Mouse (Mus musculus) CH12.LX (cell line): ENCODE measurements around the gene Atp8b4. TPM values are rescaled to one million over a fixed set of nuclear protein-coding genes. Genes with fewer than 3 reads are reported as not detected.

ENCODE experiments used
- DNase-seq: peaks from one replicate; pipeline ENCODE4 v3.0.0-alpha.2; 2013; ENCODE audit errors: extremely low read depth
- H3K27ac ChIP-seq: 2 replicates; pipeline ENCODE4 v1.5.1; 2012; ENCODE audit warnings: low read depth, mild to moderate bottlenecking, control low read depth, moderate library complexity; ENCODE audit not compliant: insufficient read depth
- H3K27me3 ChIP-seq: replicated peaks from 2 replicates; pipeline ENCODE3; 2012; ENCODE audit warnings: inconsistent platforms
- H3K36me3 ChIP-seq, 2 experiments: replicated peaks in 1 of 2; 2 replicates each; pipeline versions ENCODE3 to v1.6.1; 2012; ENCODE audit warnings: inconsistent platforms in 1 of 2, low read length in 1 of 2, mild to moderate bottlenecking in 1 of 2, mixed read lengths in 1 of 2, moderate library complexity in 1 of 2; ENCODE audit not compliant: control insufficient read depth in 1 of 2, insufficient read depth in 1 of 2
- H3K4me1 ChIP-seq, 2 experiments: 2 replicates each; pipeline ENCODE4 v1.6.1; 2012; ENCODE audit warnings: inconsistent platforms in 1 of 2, moderate library complexity in 1 of 2; ENCODE audit not compliant: insufficient read depth in 2 of 2, control insufficient read depth in 1 of 2
- H3K4me2 ChIP-seq: 2 replicates; pipeline ENCODE4 v1.6.1; 2012; ENCODE audit warnings: low read depth, mild to moderate bottlenecking, control low read depth; ENCODE audit not compliant: poor library complexity, insufficient read depth, severe bottlenecking
- H3K4me3 ChIP-seq, 3 experiments: fragments of 150-350 bp in 1 of 3; sonication (generic) in 1 of 3; replicated peaks in 1 of 3; 2 replicates each; pipeline versions ENCODE3 to v1.5.1; 2011 to 2012; ENCODE audit warnings: low read depth in 2 of 3, low read length in 2 of 3, mild to moderate bottlenecking in 2 of 3, moderate library complexity in 2 of 3, control low read depth in 1 of 3, improper control_type of control experiment in 1 of 3, inconsistent platforms in 1 of 3, mixed read lengths in 1 of 3; ENCODE audit not compliant: poor library complexity in 1 of 3
- H3K79me2 ChIP-seq: replicated peaks from 2 replicates; pipeline ENCODE4 v1.6.1; 2012; ENCODE audit warnings: mild to moderate bottlenecking, moderate library complexity; ENCODE audit not compliant: control insufficient read depth, poor library complexity, insufficient read depth, severe bottlenecking; ENCODE audit errors: extremely low read depth
- H3K9ac ChIP-seq: 2 replicates; pipeline ENCODE4 v1.6.1; 2012; ENCODE audit warnings: low read depth, mild to moderate bottlenecking, control low read depth, moderate library complexity; ENCODE audit not compliant: insufficient read depth
- H3K9me3 ChIP-seq: replicated peaks from 2 replicates; pipeline ENCODE3; 2012; ENCODE audit warnings: low read length, inconsistent platforms, mixed read lengths
- BHLHE40 ChIP-seq: IDR thresholded peaks from 2 replicates; pipeline ENCODE4 v1.6.1; 2011; ENCODE audit warnings: mild to moderate bottlenecking, low read depth, low read length, improper control_type of control experiment
- CHD2 ChIP-seq: IDR thresholded peaks from 2 replicates; pipeline ENCODE4 v1.6.1; 2011; ENCODE audit warnings: low read length, improper control_type of control experiment
- EP300 ChIP-seq: IDR thresholded peaks from 2 replicates; pipeline ENCODE4 v1.6.1; 2011; ENCODE audit warnings: low read length, improper control_type of control experiment
- ETS1 ChIP-seq: conservative IDR thresholded peaks from 2 replicates; pipeline ENCODE4 v1.6.1; 2012; ENCODE audit warnings: low read depth, mild to moderate bottlenecking, inconsistent platforms, low read length, improper control_type of control experiment, moderate library complexity
- IRF4 ChIP-seq: IDR thresholded peaks from 2 replicates; pipeline ENCODE4 v1.6.1; 2014; ENCODE audit warnings: low read depth, mild to moderate bottlenecking, inconsistent platforms, low read length, improper control_type of control experiment
- JUND ChIP-seq: conservative IDR thresholded peaks from 2 replicates; pipeline ENCODE4 v1.6.1; 2011; ENCODE audit warnings: low read depth, low read length, improper control_type of control experiment
- MAFK ChIP-seq: IDR thresholded peaks from 2 replicates; pipeline ENCODE4 v1.6.1; 2011; ENCODE audit warnings: low read length, improper control_type of control experiment; ENCODE audit not compliant: insufficient replicate concordance
- MAX ChIP-seq: IDR thresholded peaks from 2 replicates; pipeline ENCODE4 v1.6.1; 2011; ENCODE audit warnings: low read length, improper control_type of control experiment
- MXI1 ChIP-seq: IDR thresholded peaks from 2 replicates; pipeline ENCODE4 v1.6.1; 2011; ENCODE audit warnings: mild to moderate bottlenecking, low read depth, low read length, improper control_type of control experiment
- MYC ChIP-seq: IDR thresholded peaks from 2 replicates; pipeline ENCODE4 v1.6.1; 2011; ENCODE audit warnings: low read depth, mild to moderate bottlenecking, improper control_type of control experiment, low read length
- NRF1 ChIP-seq: IDR thresholded peaks from 2 replicates; pipeline ENCODE4 v1.6.1; 2014; ENCODE audit warnings: low read depth, mild to moderate bottlenecking, inconsistent platforms, low read length, improper control_type of control experiment, moderate library complexity
- PAX5 ChIP-seq: IDR thresholded peaks from 2 replicates; pipeline ENCODE4 v1.6.1; 2012; ENCODE audit warnings: low read length, inconsistent platforms, mixed read lengths
- RAD21 ChIP-seq: IDR thresholded peaks from 2 replicates; pipeline ENCODE4 v1.6.1; 2011; ENCODE audit warnings: low read depth, mild to moderate bottlenecking, low read length, improper control_type of control experiment, moderate library complexity
- SIN3A ChIP-seq: IDR thresholded peaks from 2 replicates; pipeline ENCODE4 v1.6.1; 2012; ENCODE audit warnings: low read length, improper control_type of control experiment, inconsistent platforms
- TBP ChIP-seq: conservative IDR thresholded peaks from 2 replicates; pipeline ENCODE4 v1.6.1; 2011; ENCODE audit warnings: low read depth, low read length, improper control_type of control experiment
- UBTF ChIP-seq: IDR thresholded peaks from 2 replicates; pipeline ENCODE4 v1.6.1; 2012; ENCODE audit warnings: low read depth, mild to moderate bottlenecking, inconsistent platforms, low read length, improper control_type of control experiment, moderate library complexity
- USF1 ChIP-seq: IDR thresholded peaks from 2 replicates; pipeline ENCODE4 v1.6.1; 2014; ENCODE audit warnings: low read depth, mild to moderate bottlenecking, inconsistent platforms, low read length, improper control_type of control experiment
- USF2 ChIP-seq: conservative IDR thresholded peaks from 2 replicates; pipeline ENCODE4 v1.6.1; 2011; ENCODE audit warnings: low read depth, low read length, improper control_type of control experiment
- dilution Hi-C: fragments of 300-500 bp; cut with MboI; formaldehyde crosslinking; loops from 2 replicates; pipeline ENCODE4 v1.14.3; 2020; ENCODE audit warnings: low sequenced_read_pairs; ENCODE audit not compliant: extremely low pct_unique_long_range_greater_than_20kb, extremely low pct_ligation_motif_present
- in situ Hi-C: fragments of 300-500 bp; cut with MboI; formaldehyde crosslinking; loops from 3 replicates; pipeline ENCODE4 v1.14.3; 2019; ENCODE audit warnings: low sequenced_read_pairs, low pct_ligation_motif_present, low pct_unique_long_range_greater_than_20kb, mixed read lengths
- polyA plus RNA-seq: library from polyadenylated mRNA; unstranded; fragments of >175 nt; gene quantifications from 2 replicates; pipeline ENCODE4 v1.2.1, GENCODE M21; 2012; ENCODE audit warnings: low read depth; ENCODE audit not compliant: insufficient read length
- total RNA-seq, 2 experiments: library from RNA; depleted of rRNA; stranded (reverse); fragments of 300-350 nt in 1 of 2; fragments of >200 nt in 1 of 2; gene quantifications; 2 replicates each; pipeline ENCODE4 v1.2.3; 2012 to 2014

The Atp8b4 gene
- total and polyA plus RNA-seq, 3 experiments: 0.50 to 1.9 (median 0.79) TPM

DNA sequence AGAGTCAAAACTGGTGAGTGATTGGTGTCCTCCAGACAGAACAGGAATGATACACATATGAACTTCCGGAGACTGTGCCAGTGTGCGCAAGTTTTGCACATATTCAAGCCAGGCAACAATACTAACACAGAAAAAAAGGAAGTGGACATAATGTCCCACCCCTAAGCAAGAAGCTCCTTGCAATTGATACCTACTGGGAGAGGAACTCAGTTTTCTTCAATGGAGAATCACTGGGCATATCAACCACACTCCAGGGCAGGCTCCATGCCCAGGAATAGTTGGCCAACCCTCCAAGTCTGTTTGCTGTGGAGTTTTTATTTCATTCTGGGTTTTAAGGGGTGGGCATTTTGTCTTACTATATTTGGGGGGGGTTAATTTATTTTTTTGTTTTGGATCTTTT lies 145.2 kb downstream of the Atp8b4 start:
- Histone ChIP-seq H3K4me2 (no peak overlapping the region), H3K9ac (no peak overlapping the region), H3K36me3 (no peaks in the 10 kb centered on the region), H3K27ac (no peak overlapping the region), H3K79me2 (no peaks in the 10 kb centered on the region), H3K4me1 (peaks cover 2 to 3% of the 10 kb centered on the region in 2 experiments; a peak in 1 of 4 replicates), H3K4me3 (no peak overlapping the region), H3K9me3 (no peaks in the 10 kb centered on the region), H3K27me3 (no peaks in the 10 kb centered on the region)
- DNase-seq: no peak
- no peak for TF ChIP-seq EP300
- TF ChIP-seq USF2: no peak
- TF ChIP-seq MAFK: no peak
- TF ChIP-seq NRF1: no peak
- no peak for TF ChIP-seq BHLHE40
- TF ChIP-seq PAX5: no peak
- TF ChIP-seq ETS1: no peak
- TF ChIP-seq MAX: no peak
- TF ChIP-seq TBP: no peak
- TF ChIP-seq SIN3A: no peak
- no peak for TF ChIP-seq UBTF
- no peak for TF ChIP-seq CHD2
- TF ChIP-seq RAD21: no peak
- dilution Hi-C loops: no loop called here
- in situ Hi-C loops: loop anchor here (25.0 kb wide), 1 partner anchor 468 kb away; no protein-coding TSS in a partner anchor

DNA sequence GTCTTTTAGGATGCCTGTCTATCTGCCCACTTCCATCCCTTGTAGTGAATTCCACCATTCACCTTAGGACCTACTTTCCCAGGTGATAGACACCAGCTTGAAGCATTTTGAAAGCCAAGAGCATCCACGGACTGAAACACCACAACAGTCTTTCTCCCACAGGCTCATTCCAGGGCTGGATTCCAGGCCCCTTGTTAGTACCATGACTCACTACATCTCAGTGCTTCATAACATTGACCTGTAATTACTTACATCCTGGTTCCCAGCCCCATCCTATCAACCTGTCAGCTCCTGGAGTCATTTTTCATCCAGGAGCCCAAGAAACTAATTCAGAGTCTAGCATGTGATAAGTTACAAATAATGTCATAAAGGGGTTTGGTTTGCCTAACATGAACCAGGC lies 148.7 kb downstream of the Atp8b4 start:
- H3K4me1 ChIP-seq: peaks cover 2 to 3% of the 10 kb centered on the region in 2 experiments; a peak in 1 of 4 replicates
- H3K4me3 ChIP-seq: no peak overlapping the region
- DNase-seq: no peak
- H3K79me2 ChIP-seq: no peaks in the 10 kb centered on the region
- H3K9me3 ChIP-seq: no peaks in the 10 kb centered on the region
- dilution Hi-C loops: no loop called here
- no peaks in the 10 kb centered on the region for H3K36me3 ChIP-seq
- no peak overlapping the region for H3K27ac ChIP-seq
- in situ Hi-C loops: loop anchor here (25.0 kb wide), 1 partner anchor 465 kb away; no protein-coding TSS in a partner anchor
- TF ChIP-seq USF1 (no peak), ETS1 (no peak), IRF4 (no peak), BHLHE40 (no peak), MXI1 (no peak), MAX (no peak), JUND (no peak), EP300 (no peak), MYC (no peak)
- TF ChIP-seq, all 38 proteins: peak for 0
- H3K27me3 ChIP-seq: no peaks in the 10 kb centered on the region
- no peak overlapping the region for H3K4me2 ChIP-seq
- H3K9ac ChIP-seq: no peak overlapping the region
